Comparison of ENCODE assay signal across 8 mouse cellular contexts in the genomic region with DNA sequence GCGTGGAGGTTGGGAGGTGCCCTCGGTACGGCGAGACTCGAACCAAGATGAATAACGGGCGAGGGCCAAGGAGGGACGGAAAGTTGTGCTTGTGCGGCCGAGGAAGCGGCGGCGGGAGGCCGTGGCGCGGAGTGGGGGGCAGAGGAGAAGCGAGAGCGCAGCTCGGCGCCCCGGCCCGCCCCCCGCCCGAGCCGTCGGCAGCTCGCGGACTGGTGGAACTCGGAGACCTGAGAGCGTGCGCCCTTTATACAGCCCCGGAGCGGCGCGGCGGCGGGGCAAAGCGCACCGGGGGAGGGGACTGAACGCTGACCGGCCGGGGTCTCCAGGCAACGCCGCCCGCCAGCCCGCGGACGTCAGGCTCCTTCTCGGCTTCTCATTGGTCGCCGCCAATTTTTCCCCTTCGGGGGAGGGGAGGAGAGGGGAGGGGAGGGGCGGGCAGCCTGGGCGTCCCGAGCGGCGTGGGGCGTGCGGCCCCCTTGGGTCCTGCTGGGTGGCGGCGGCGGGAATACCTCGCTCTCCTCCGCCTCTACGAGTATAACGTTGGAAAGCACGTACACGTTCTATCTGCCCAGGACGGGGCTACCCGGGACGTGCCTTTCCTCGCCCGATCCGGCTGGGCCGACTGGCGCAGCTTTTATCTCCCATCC. TPM values are rescaled to one million over a fixed set of nuclear protein-coding genes. Genes with fewer than 3 reads are reported as not detected.
DNase-seq lines count a peak whose midpoint lies in the region; ATAC-seq and TF ChIP-seq lines count a peak whose summit lies in the region.

TSS of gene Zfp36l2 (minus strand) at position 221 of the 647 bp plus-strand sequence.

- no peaks in the 10 kb centered on the region for H3K27me3 ChIP-seq in MEL (ENCODE audit: control insufficient read depth in 1 of 2, insufficient read depth in 2 of 2, low read length in 2 of 2)
- no peaks in the 10 kb centered on the region for H3K27me3 ChIP-seq in lung, embryonic 15.5 days
- H3K27me3 ChIP-seq in thymus, adult 2 months (ENCODE audit: control insufficient read depth, insufficient read depth, low read length): no peaks in the 10 kb centered on the region

- peaks cover 10 to 23% of the 10 kb centered on the region in 2 experiments for H3K4me1 ChIP-seq in MEL (ENCODE audit: control insufficient read depth in 1 of 2, insufficient read depth in 2 of 2, low read length in 2 of 2)
- peaks cover 24% of the 10 kb centered on the region for H3K4me1 ChIP-seq in lung, embryonic 15.5 days
- peaks cover 21% of the 10 kb centered on the region for H3K4me1 ChIP-seq in olfactory bulb, adult 2 months (ENCODE audit: control insufficient read depth, insufficient read depth, low read length)
- peaks cover 29% of the 10 kb centered on the region for H3K4me1 ChIP-seq in thymus, adult 2 months (replicated peaks; ENCODE audit: control insufficient read depth, insufficient read depth, low read length)

- peak within 1 kb of the TSS; percentile 78 to 85 for H3K4me3 ChIP-seq in MEL (ENCODE audit: control insufficient read depth in 1 of 2, insufficient read depth in 1 of 2, low read depth in 2 of 2, low read length in 2 of 2)
- peak within 1 kb of the TSS; percentile 87 for H3K4me3 ChIP-seq in lung, embryonic 15.5 days
- peak within 1 kb of the TSS; percentile 59 for H3K4me3 ChIP-seq in olfactory bulb, adult 2 months (ENCODE audit: insufficient read depth, low read depth, low read length)
- peak within 1 kb of the TSS; percentile 98 for H3K4me3 ChIP-seq in thymus, adult 2 months (ENCODE audit: control insufficient read depth, insufficient read depth, low read length)

- peaks cover 55% of the 10 kb centered on the region for H3K79me2 ChIP-seq in MEL (ENCODE audit: control insufficient read depth, insufficient read depth, low read length, poor library complexity)

- TF ChIP-seq POLR2A in MEL (IDR thresholded peaks at IDR 0.05; ENCODE audit: control insufficient read depth in 1 of 2, insufficient read depth in 1 of 2, low read depth in 1 of 2, low read length in 2 of 2, poor library complexity in 1 of 2): peak; percentile 94 to 100
- TF ChIP-seq POLR2A in olfactory bulb, adult 2 months (IDR thresholded peaks at IDR 0.05; ENCODE audit: insufficient read depth, low read depth, low read length): peak; percentile 65
- peak; percentile 96 for TF ChIP-seq POLR2A in thymus, adult 2 months (IDR thresholded peaks at IDR 0.05; ENCODE audit: control insufficient read depth, extremely low read depth, insufficient read depth, low read length, poor library complexity)

- peak within 1 kb of the TSS; percentile 93 for H3K9ac ChIP-seq in MEL (ENCODE audit: control insufficient read depth, low read depth, low read length, poor library complexity, severe bottlenecking)
- peak within 1 kb of the TSS; percentile 91 for H3K9ac ChIP-seq in lung, embryonic 15.5 days

- H3K9me3 ChIP-seq in MEL (replicated peaks; ENCODE audit: insufficient read depth, low read length): no peaks in the 10 kb centered on the region
- no peaks in the 10 kb centered on the region for H3K9me3 ChIP-seq in lung, embryonic 15.5 days

- no peak for TF ChIP-seq RAD21 in MEL (IDR thresholded peaks at IDR 0.05; ENCODE audit: low read depth, low read length)

- no peak for TF ChIP-seq CTCF in MEL (IDR thresholded peaks at IDR 0.05 in 2 of 3, conservative IDR thresholded peaks at IDR 0.05 in 1 of 3; ENCODE audit: control insufficient read depth in 1 of 3, insufficient read depth in 1 of 3, low read depth in 2 of 3, low read length in 3 of 3, poor library complexity in 1 of 3, severe bottlenecking in 1 of 3)
- no peak for TF ChIP-seq CTCF in olfactory bulb, adult 2 months (IDR thresholded peaks at IDR 0.05; ENCODE audit: insufficient read depth, low read depth, low read length)
- TF ChIP-seq CTCF in thymus, adult 2 months (IDR thresholded peaks at IDR 0.05; ENCODE audit: borderline replicate concordance, control insufficient read depth, extremely low read depth, insufficient read depth, low read length, poor library complexity): peak; percentile 43; the same call in 1 of the 2 replicates

- H3K27ac ChIP-seq in MEL (ENCODE audit: control insufficient read depth, low read depth, low read length): peak within 1 kb of the TSS; percentile 97
- H3K27ac ChIP-seq in lung, embryonic 15.5 days: peak within 1 kb of the TSS; percentile 100
- H3K27ac ChIP-seq in olfactory bulb, adult 2 months (ENCODE audit: insufficient read depth, low read depth, low read length): peak within 1 kb of the TSS; percentile 68
- peak within 1 kb of the TSS; percentile 97 for H3K27ac ChIP-seq in thymus, adult 2 months (ENCODE audit: control insufficient read depth, insufficient read depth, low read length)

- TF ChIP-seq EP300 in MEL (IDR thresholded peaks at IDR 0.05; ENCODE audit: low read depth in 1 of 2, low read length in 2 of 2): no peak

- peak; percentile 89 for ATAC-seq in lung, embryonic 15.5 days (ENCODE audit: borderline replicate concordance, extremely low read depth, low FRiP score, low TSS enrichment)

- DNase-seq in MEL (ENCODE audit: low read depth, low spot score): peak; percentile 98
- peak; percentile 36 for DNase-seq in cerebellum, adult 8-10 months
- DNase-seq in forelimb bud, embryonic 11.5 days (ENCODE audit: low read depth, low spot score): peak; percentile 94
- peak; percentile 97 for DNase-seq in heart, postnatal 4 days
- DNase-seq in layer of hippocampus, adult 8-10 months (ENCODE audit: low spot score in 2 of 2): peak; percentile 78 to 80
- DNase-seq in thymus, adult 2 months: peak; percentile 94

- peak within 1 kb of the TSS; percentile 94 for H3K4me2 ChIP-seq in lung, embryonic 15.5 days

- H3K36me3 ChIP-seq in MEL (ENCODE audit: control insufficient read depth in 1 of 2, insufficient read depth in 2 of 2, low read length in 2 of 2): peaks cover 8 to 13% of the 10 kb centered on the region in 2 experiments
- H3K36me3 ChIP-seq in lung, embryonic 15.5 days: peaks cover 2% of the 10 kb centered on the region; the same call in 1 of the 2 replicates
- peaks cover 26% of the 10 kb centered on the region for H3K36me3 ChIP-seq in thymus, adult 2 months (ENCODE audit: control insufficient read depth, insufficient read depth, low read length)

- under 1% methylated on average over 47 of the region's 76 CpGs for WGBS in lung, embryonic 15.5 days
- WGBS in olfactory bulb, adult 2 months: 2% methylated on average over 72 of the region's 76 CpGs
- under 1% methylated on average over 68 of the region's 76 CpGs for WGBS in thymus, adult 2 months

TF ChIP-seq in MEL, 35 proteins besides CTCF, POLR2A, EP300 and RAD21:
- no peak for TF ChIP-seq MAFK (IDR thresholded peaks at IDR 0.05; ENCODE audit: borderline replicate concordance, low read depth, low read length)
- peak; percentile 97 for TF ChIP-seq TBP (IDR thresholded peaks at IDR 0.05; ENCODE audit: low read depth, low read length)
- TF ChIP-seq POLR2AphosphoS5 (IDR thresholded peaks at IDR 0.05; ENCODE audit: borderline replicate concordance, low read depth, low read length): peak; percentile 97; the same call in 1 of the 2 replicates
- no peak for TF ChIP-seq MEF2A (IDR thresholded peaks at IDR 0.05; ENCODE audit: extremely low read depth, insufficient replicate concordance, low read depth, low read length, poor library complexity, severe bottlenecking)
- TF ChIP-seq E2F4 (IDR thresholded peaks at IDR 0.05; ENCODE audit: borderline replicate concordance, low read depth, low read length): no peak
- TF ChIP-seq UBTF (IDR thresholded peaks at IDR 0.05; ENCODE audit: borderline replicate concordance, insufficient read depth, low read depth, low read length): peak; percentile 97; the same call in 1 of the 2 replicates

RNA-seq across cellular contexts. Expression of gene Zfp36l2, which starts in this region (rescaled TPM):
- 93.6 and 98.4 TPM in 2 replicates for total RNA-seq in MEL (2012; rRNA removed)
- polyA plus RNA-seq in MEL (2012; ENCODE audit: insufficient read depth in 1 of 2, insufficient read length in 2 of 2, low read depth in 1 of 2, low replicate concordance in 2 of 2, missing spikeins in 1 of 2): 100 to 1,000 TPM in 1 of 2 experiments, 10 to 100 TPM in 1; 68.5 to 174 TPM
- total RNA-seq in heart, postnatal 4 days (2021): 10 to 100 TPM; 37.0 to 41.0 TPM
- total RNA-seq in layer of hippocampus, adult 8-10 months (2022): 10 to 100 TPM; 23.9 to 30.9 (median 29.5) TPM
- 14.8 and 15.9 TPM in 2 replicates for polyA plus RNA-seq in lung, embryonic 15.5 days (2015; fragmentation: Nextera tagmentation; extraction: Ambion mirVana)
- not detected in 2 replicates for polyA plus RNA-seq in olfactory bulb, adult 2 months (2012; ENCODE audit: insufficient read depth, insufficient read length, low replicate concordance, missing spikeins)
- 182 and 287 TPM in 2 replicates for polyA plus RNA-seq in thymus, adult 2 months (2012; rRNA removed)

Comparison
In these comparisons a context has a peak if more than half of its experiments do, and no peak if none do; other contexts are left out.
1. Peak in every context shown above with its lines: DNase-seq, ATAC-seq, H3K4me3 ChIP-seq and H3K27ac ChIP-seq.
2. DNase-seq: peak in every context shown above with its lines; median percentile 98 in MEL; 97 in heart, postnatal 4 days; 94 in forelimb bud, embryonic 11.5 days; 94 in thymus, adult 2 months; 79 in layer of hippocampus, adult 8-10 months; 36 in cerebellum, adult 8-10 months.